Mouse (Mus musculus) kidney, postnatal 25 days (tissue): ENCODE data around the gene B3galt4.
"Not testable (repeated sequence)": the region's sequence is repeated elsewhere in the genome, so short reads cannot be mapped to it uniquely, and the experiment has no call there.

ENCODE experiments used
- DNase-seq, 2 experiments: peaks; one replicate each; pipeline ENCODE4 v3.0.0; 2021; ENCODE audit warnings: mixed read lengths in 2 of 2

The B3galt4 gene

DNA sequence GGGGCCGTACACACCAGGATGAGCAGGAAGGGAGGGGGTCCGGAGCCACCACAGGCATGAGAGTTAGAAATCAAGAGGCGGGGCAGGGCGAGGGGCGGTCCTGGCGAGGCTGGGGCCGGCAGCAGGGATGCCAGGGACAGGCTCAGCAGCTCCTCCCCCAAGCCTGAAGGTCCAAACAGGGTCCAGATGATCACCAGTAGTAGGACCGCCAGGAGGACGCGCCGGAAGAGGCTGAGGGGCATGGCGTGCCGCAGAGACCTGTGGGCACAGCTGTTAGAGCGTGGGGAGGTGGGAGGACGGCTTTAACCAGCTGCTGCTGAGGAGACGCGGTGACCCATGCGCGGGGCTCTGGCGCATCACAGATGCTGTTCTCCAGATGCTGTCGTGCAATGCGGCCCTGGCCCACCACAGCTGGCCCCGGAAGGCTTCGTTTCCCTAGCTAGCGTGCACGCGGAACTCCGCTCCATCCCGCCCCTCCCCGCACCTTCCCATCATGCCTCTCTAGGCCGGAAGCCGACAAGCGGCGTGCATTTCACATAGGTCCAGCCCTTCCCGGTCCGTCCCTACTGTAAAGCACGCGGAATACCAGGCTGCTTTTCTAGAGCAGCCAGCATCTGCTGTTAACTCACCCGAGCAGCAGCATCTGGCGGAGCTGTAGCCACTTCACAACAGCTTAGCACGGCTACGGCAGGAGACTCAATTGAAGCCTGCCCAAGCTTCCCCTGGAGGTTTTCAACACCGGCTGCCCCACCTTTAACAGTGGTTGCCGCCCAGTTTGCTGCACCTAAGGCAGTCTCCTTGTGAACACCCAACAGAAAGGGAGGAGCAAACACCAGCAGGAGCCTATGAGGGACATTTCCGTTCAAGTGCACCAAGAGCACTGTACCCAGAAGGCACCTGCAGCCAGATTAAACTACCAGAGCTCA is at the start of gene B3galt4:
B3galt4 (minus strand) TSS at position 468 of the 926 bp plus-strand sequence.
- peak; percentile 87 to 90 for DNase-seq

- not testable (repeated sequence) for DNase-seq
Measured at GRCm38 (mm10) chr17:34000796-34001195, 49.5 kb upstream of the B3galt4 start.

GRCm38 (mm10) chr17:34000150-34000537 is 48.9 kb upstream of the B3galt4 start, which contains the start of gene H2-K1:
Gene H2-K1, minus strand, starts transcription at chr17:34000347.
- peak; percentile 95 to 97 for DNase-seq

DNA sequence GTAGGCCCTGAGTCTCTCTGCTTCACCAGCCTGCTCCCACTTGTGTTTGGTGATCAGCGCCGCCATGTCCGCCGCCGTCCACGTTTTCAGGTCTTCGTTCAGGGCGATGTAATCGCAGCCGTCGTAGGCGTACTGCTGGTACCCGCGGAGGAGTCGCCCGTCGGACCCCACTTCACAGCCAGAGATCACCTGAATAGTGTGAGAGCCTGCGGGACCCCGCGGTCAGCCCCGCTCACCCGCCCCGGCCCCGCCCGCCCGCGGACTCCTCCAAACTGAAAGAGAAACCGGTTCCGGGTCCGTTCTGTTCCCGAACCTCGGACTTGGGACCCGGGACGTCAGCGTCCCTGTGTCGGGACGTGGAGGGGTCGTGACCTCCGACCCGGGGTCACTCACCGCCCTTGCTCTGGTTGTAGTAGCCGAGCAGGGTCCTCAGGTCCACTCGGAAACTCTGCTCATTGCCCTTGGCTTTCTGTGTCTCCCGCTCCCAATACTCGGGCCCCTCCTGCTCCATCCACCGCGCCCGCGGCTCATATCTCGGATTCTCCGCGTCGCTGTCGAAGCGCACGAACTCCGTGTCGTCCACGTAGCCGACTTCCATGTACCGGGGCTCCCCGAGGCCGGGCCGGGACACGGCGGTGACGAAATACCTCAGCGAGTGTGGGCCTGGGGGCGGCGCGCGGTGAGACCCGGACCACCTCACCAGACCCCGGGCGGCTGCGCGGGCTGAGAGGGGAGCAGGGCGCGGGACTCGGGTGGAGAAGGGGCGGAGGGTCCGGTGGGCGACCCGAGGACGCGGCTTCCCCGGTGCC is 48.3 kb upstream of the B3galt4 start:
- DNase-seq = peak; percentile 38 to 84

DNA sequence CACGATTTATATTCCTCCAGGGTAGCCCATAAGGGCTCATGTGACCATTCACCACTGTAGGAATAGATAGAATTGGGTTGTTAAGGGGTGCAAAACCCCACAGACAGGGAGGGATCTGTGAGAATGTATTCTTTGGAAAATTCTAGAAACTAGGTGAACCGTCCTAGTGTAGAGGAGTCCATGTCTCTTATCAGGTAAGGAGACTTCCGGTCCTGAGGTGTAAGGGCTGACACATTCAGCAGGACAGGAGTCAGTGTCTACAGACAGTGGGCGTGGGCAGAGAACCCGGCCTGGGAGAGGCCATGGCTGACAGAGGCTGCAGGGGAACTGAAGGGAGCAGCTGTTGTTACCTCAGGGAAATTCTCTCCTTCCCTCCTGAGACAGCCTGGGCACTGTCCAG is 47.4 kb upstream of the B3galt4 start:
- not testable (repeated sequence) for DNase-seq

DNA sequence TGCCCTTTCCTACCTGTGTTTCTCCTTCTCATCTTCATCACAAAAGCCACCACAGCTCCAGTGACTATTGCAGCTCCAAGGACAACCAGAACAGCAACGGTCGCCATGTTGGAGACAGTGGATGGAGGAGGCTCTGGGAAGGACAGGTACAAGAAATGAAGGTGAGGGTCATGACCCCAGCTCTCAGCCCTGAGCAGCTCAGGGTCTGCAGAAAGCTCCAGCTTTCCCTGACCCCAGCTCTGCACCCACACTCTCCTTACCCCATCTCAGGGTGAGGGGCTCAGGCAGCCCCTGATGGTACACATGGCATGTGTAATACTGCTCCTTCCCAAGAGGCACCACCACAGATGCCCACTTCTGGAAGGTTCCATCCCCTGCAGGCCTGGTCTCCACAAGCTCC is 45.7 kb upstream of the B3galt4 start:
- not testable (repeated sequence) for DNase-seq

DNA sequence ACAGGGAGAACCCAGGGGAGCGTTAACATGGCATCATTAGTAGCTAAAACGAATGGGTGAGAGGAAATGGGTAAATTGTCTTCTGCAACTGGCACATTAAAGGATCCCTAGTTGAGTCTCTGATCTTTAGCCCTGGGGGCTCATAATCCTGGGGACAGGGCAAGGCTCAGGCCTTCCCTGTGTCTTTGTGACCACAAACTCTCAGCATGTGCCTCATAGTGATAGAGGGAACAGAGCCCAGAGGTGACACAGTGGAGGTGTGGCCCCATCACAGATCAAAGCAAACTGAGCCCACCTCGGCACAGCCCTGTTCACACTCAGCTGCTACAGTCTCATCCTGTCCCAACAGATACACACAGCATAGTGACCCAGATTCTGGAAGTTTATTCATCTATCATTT is 44.4 kb upstream of the B3galt4 start:
- no peak for DNase-seq

- DNase-seq = no peak
Measured at GRCm38 (mm10) chr17:33994959-33995358, 43.7 kb upstream of the B3galt4 start.

GRCm38 (mm10) chr17:33991788-33992664 is 40.7 kb upstream of the B3galt4 start:
- DNase-seq = peak; percentile 47 to 75

DNA sequence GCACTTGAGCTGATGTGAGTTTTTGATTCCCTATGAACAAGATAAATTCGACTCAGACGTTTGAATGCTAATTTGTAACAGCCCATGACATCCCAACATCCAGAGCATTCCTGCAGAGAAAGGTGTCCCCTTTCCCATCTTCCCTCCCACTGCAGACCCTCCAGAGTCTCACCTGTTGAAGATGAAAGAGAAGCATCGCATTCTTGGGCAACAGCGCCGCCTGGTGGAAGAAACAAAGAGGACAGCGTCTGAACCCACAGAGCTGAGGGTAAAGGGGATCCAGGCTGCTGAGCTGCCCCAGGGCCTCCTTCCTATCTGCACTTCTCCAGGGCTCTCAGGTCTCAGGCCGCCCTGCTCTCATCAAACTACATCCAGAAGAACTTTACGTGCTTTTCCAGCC is 30.8 kb upstream of the B3galt4 start:
- DNase-seq = peak; percentile 64 to 82

DNA sequence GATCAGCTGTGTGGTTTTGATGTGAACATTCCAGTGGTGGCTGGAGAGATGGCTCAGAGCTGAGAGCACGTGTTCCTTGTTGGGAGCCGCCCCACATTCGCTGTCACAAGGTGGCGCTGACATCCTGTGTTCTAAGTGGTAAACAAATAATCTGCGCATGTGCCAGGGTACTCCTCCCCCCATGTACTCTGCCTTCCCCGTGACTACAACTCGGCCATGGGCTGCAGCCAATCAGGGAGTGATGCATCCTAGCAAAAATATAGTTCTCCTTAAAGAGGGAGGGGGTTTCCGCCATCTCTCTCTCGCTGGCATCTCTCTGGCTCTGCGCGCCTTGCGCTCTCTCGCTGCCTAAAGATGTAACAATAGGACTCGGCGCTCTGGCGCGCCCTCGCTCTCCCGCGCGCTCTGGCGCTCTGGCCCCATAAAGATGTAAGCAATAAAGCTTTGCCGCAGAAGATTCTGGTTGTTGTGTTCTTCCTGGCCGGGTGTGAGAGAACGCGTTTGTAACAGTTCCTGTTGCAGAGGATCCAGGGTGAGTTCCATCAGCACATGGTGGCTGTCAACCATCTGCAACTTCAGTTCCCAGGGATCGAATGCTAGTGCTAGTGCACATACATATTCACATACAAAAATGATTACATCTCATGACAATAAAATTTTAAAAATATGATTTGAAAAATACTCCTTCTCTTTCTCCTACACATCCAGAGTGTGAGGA is 30.1 kb upstream of the B3galt4 start:
- DNase-seq = peak; percentile 94

DNA sequence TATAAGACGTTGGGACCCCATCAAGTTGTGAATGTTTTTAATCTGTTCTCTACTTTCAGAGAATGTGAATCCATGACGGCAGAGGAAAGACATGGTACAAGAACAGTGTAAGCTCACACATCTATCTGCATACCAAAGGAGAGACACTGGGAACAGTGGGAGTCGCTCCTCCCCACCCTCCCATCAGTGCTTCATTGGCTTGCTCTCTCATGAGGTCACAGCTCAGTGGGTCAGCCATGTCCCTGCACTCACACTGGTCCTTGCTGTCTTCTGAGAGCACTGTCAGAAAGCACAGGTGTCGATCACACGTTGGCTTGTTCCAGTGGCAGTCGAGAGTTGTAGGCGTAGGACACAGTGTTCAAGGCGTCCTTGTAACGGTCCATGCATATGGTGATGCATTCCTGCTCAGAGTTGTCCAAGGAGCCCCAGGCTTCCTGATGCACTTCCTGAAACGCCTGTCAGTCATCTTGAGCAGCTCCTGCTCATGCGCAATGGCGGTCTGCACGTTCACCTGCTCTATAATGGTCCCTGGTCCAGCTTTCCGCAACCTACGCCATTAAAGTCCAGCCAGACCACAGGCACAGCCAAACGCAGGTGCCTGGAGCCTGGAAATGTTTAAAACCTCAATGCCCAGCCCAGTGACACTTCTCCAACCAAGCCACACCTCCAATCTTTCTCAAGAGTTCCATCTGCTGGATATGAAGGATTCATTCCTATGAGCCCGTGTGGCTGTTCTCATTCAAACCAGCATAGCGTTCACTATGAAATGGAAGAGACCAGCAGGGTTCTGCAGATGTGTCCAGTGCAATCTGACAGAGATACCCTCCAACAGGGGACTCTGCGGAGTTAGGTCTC is 29.1 kb upstream of the B3galt4 start:
- no peak for DNase-seq

DNA sequence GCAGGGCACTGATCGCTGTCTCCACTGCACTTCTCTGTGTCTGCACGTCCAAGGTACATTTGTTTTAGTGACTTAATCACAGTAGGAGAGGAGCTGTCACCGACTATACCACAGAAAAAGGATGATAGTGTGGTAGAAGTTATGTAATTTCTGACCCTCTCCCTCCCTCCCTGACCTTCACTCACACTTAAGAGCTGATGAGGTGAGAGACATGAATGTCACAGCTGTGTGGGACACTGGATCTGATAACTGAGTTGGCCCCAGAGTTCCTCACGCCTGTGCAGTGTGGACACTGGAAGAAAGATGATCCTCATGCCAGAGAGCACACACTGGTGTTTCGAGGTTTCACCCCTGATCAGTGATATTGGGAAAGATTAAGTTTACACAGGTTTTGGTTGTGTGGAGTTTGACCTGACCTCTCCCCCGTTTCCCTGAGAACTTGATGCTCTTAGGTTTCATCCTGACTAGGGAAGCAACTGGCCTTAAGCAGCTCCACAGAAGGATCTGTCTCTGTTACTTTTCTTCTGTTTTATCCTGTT is 28.3 kb upstream of the B3galt4 start:
- DNase-seq = no peak

- peak; percentile 91 to 97 for DNase-seq
Measured at GRCm38 (mm10) chr17:33978631-33979031, 27.3 kb upstream of the B3galt4 start.

DNA sequence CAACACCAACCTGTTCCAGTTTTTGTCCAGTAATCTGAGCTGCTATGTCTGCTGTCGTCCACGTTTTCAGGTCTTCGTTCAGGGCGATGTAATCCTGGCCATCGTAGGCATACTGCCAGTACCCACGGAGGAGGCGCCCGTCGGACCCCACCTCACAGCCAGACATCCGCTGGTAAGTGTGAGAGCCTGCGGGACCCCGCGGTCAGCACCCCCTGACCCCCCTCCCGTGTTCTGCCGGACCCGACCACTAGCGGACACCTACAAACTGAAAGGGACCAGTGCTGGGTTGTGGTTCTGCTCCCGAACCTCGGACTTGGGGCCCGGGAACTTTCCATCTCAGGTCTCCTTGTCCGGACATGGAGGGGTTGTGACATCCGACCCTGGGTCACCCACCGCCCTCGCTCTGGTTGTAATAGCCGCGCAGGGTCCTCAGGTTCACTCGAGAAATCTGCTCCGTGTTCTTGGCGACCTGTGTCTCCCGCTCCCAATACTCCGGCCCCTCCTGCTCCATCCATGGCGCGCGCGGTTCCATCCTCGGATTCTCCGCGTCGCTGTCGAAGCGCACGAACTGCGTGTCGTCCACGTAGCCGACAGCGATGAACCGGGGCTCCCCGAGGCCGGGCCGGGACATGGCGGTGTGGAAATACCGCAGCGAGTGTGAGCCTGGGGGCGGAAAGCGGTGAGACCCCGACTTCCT is 26.7 kb upstream of the B3galt4 start:
- peak in 1 of 2 experiments; percentile 36 for DNase-seq

DNA sequence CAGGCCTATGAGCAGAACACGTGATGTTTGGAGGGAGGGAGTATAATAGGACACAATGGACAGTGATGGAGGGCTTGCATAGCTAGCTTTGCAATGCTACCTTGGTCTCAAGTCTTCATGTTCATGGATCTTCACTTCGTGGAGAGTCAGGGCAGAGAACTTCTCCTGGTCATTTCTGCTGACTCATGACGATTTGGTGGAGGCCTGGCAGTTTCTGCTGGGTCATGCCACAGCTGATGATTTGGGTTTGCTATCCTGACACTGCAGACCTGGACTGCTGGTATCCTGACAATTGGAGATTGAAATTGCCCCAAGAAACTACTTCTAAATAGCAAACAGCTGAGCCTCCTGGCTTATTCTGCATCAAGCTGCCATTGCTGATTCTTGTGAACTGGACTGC is 22.3 kb upstream of the B3galt4 start:
- DNase-seq = no peak

DNA sequence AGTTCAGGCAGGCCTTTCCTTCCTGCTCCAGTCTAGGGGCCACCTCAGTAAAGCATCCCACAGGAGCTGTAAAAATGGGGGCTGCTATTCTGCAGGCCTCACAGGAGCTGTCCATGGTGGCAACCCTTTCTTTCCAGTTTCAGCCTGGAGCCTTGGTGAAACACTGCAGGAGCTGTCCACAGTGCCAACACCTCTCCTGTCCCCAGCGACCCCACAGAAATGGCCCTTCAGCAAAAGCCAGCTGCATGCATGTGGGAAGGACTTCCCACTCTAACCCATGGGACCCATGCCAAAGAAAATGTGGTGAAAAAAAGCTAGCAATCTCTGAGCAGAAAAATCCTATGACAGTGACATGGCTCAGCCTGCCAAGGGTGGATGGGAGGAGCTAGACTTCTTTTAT is 21.4 kb upstream of the B3galt4 start:
- DNase-seq = peak in 1 of 2 experiments; percentile 41

GRCm38 (mm10) chr17:33969394-33969793 is 18.1 kb upstream of the B3galt4 start:
- DNase-seq = no peak

DNA sequence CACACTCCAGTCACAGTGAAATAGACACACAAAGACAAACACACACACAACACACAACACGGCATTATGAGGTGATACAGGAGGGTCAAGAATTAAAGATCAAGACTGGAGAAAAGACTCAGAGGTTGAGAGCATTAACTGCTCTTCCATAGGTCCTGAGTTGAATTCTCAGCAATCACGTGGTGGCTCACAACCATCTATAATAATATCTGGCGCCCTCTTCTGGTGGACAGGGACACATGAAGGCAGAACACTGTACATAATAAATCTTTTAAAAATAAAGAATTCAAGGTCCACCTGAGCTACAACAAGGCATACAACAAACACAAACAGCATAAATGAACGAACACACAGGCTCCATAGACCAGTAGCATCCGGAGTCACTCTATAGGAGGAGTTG is 17.6 kb upstream of the B3galt4 start:
- DNase-seq = peak in 1 of 2 experiments; percentile 57

GRCm38 (mm10) chr17:33968489-33968888 is 17.2 kb upstream of the B3galt4 start:
- DNase-seq = peak; percentile 82 to 89
